Mouse (Mus musculus): ENCODE measurements at regions not wholly inside any gene's neighbourhood (a gene's known extent, or its start where the extent isn't known, plus 50 kb on each side); places are given as distances from the start of the nearest gene placed in this dataset.

- in situ Hi-C loops (cut with MboI): no loop called here
Measured at GRCm38 (mm10) chr14:17347286-17347685, 312.8 kb upstream of the Thrb start.

- in situ Hi-C loops (cut with MboI): no loop called here
Measured at GRCm38 (mm10) chr14:17352324-17353037, 307.6 kb upstream of the Thrb start.

- in situ Hi-C loops (cut with MboI): no loop called here
Measured at GRCm38 (mm10) chr14:17361910-17362309, 298.2 kb upstream of the Thrb start.

GRCm38 (mm10) chr14:17402751-17403479, 257.1 kb upstream of the Thrb start:
- in situ Hi-C loops (cut with MboI): loop anchor here (25.0 kb wide), 1 partner anchor 759 kb away; no protein-coding TSS in a partner anchor

- in situ Hi-C loops (cut with MboI): loop anchor here (25.0 kb wide), 1 partner anchor 757 kb away; no protein-coding TSS in a partner anchor
Measured at GRCm38 (mm10) chr14:17405551-17406336, 254.3 kb upstream of the Thrb start.

- in situ Hi-C loops (cut with MboI): loop anchor here (25.0 kb wide), 1 partner anchor 755 kb away; no protein-coding TSS in a partner anchor
Measured at GRCm38 (mm10) chr14:17406879-17407278, 253.2 kb upstream of the Thrb start.

GRCm38 (mm10) chr14:17408343-17408742, 251.7 kb upstream of the Thrb start:
- in situ Hi-C loops (cut with MboI): loop anchor here (25.0 kb wide), 1 partner anchor 754 kb away; no protein-coding TSS in a partner anchor

- in situ Hi-C loops (cut with MboI): loop anchor here (25.0 kb wide), 1 partner anchor 753 kb away; no protein-coding TSS in a partner anchor
Measured at GRCm38 (mm10) chr14:17408813-17409212, 251.2 kb upstream of the Thrb start.

GRCm38 (mm10) chr14:17409497-17409896, 250.6 kb upstream of the Thrb start:
- in situ Hi-C loops (cut with MboI): loop anchor here (25.0 kb wide), 1 partner anchor 753 kb away; no protein-coding TSS in a partner anchor

GRCm38 (mm10) chr14:17410752-17411151, 249.3 kb upstream of the Thrb start:
- in situ Hi-C loops (cut with MboI): loop anchor here (25.0 kb wide), 1 partner anchor 752 kb away; no protein-coding TSS in a partner anchor

GRCm38 (mm10) chr14:17411299-17411698, 248.8 kb upstream of the Thrb start:
- in situ Hi-C loops (cut with MboI): loop anchor here (25.0 kb wide), 1 partner anchor 751 kb away; no protein-coding TSS in a partner anchor

- in situ Hi-C loops (cut with MboI): loop anchor here (25.0 kb wide), 1 partner anchor 748 kb away; no protein-coding TSS in a partner anchor
Measured at GRCm38 (mm10) chr14:17414246-17414888, 245.7 kb upstream of the Thrb start.

- in situ Hi-C loops (cut with MboI): no loop called here
Measured at GRCm38 (mm10) chr14:17427751-17428150, 232.3 kb upstream of the Thrb start.

GRCm38 (mm10) chr14:17429157-17429556, 230.9 kb upstream of the Thrb start:
- in situ Hi-C loops (cut with MboI): no loop called here

GRCm38 (mm10) chr14:17433346-17433745, 226.7 kb upstream of the Thrb start:
- in situ Hi-C loops (cut with MboI): no loop called here

GRCm38 (mm10) chr14:17457946-17458345, 202.1 kb upstream of the Thrb start:
- in situ Hi-C loops (cut with MboI): no loop called here

GRCm38 (mm10) chr14:17478963-17479362, 181.1 kb upstream of the Thrb start:
- in situ Hi-C loops (cut with MboI): no loop called here

GRCm38 (mm10) chr14:17484866-17485265, 175.2 kb upstream of the Thrb start:
- in situ Hi-C loops (cut with MboI): no loop called here

- in situ Hi-C loops (cut with MboI): no loop called here
Measured at GRCm38 (mm10) chr14:17513756-17514155, 146.3 kb upstream of the Thrb start.

- in situ Hi-C loops (cut with MboI): no loop called here
Measured at GRCm38 (mm10) chr14:17522696-17523095, 137.4 kb upstream of the Thrb start.

GRCm38 (mm10) chr14:17523916-17524315, 136.1 kb upstream of the Thrb start:
- in situ Hi-C loops (cut with MboI): no loop called here
